Mouse (Mus musculus) kidney, embryonic 16.5 days (tissue): ENCODE data around the gene Grasp. TPM values are rescaled to one million over a fixed set of nuclear protein-coding genes. Genes with fewer than 3 reads are reported as not detected.
A peak's percentile ranks its signal among the peaks of the same experiment; 100 is the strongest.

Experiments
- ATAC-seq: fragments of 200-750 bp; cut with Nextera tagmentation; 2 replicates; pipeline ENCODE4 v1.8.0; 2017; ENCODE audit warnings: moderate TSS enrichment; ENCODE audit not compliant: low FRiP score, low TSS enrichment
- H3K27ac ChIP-seq: fragments of 300-500 bp; sonication (generic); 2 replicates; pipeline ENCODE4 v1.5.1; 2014; ENCODE audit warnings: low read length
- H3K27me3 ChIP-seq: fragments of 300-500 bp; sonication (generic); 2 replicates; pipeline ENCODE4 v1.6.1; 2014; ENCODE audit warnings: low read length, control low read depth, mixed read lengths; ENCODE audit not compliant: insufficient read depth
- H3K36me3 ChIP-seq: fragments of 300-500 bp; sonication (generic); 2 replicates; pipeline ENCODE4 v1.6.1; 2014; ENCODE audit warnings: low read length, control low read depth, mixed read lengths; ENCODE audit not compliant: insufficient read depth
- H3K4me1 ChIP-seq: fragments of 300-500 bp; sonication (generic); 2 replicates; pipeline ENCODE4 v1.6.1; 2014; ENCODE audit warnings: low read length, control low read depth, mixed read lengths; ENCODE audit not compliant: insufficient read depth
- H3K4me2 ChIP-seq: fragments of 300-500 bp; sonication (generic); replicated peaks from 2 replicates; pipeline ENCODE4 v1.6.1; 2014; ENCODE audit warnings: low read depth, low read length
- H3K4me3 ChIP-seq: fragments of 300-500 bp; sonication (generic); 2 replicates; pipeline ENCODE4 v1.5.1; 2014; ENCODE audit warnings: mild to moderate bottlenecking, low read length
- H3K9ac ChIP-seq: fragments of 300-500 bp; sonication (generic); replicated peaks from 2 replicates; pipeline ENCODE4 v1.6.1; 2014; ENCODE audit warnings: low read length
- H3K9me3 ChIP-seq: fragments of 300-500 bp; sonication (generic); 2 replicates; pipeline ENCODE4 v1.6.1; 2016; ENCODE audit warnings: low read length, control low read depth
- WGBS: fragments of 180-500 bp; shearing (Covaris S2); extraction: QIAGEN DNeasy Blood & Tissue Kit; methylation state at CpG from one replicate; pipeline ENCODE4 v1.1.7; 2014; 5-methylcytosine and 5-hydroxymethylcytosine counted together
- polyA plus RNA-seq: library from polyadenylated mRNA; unstranded; fragments of >200 nt; fragmentation: Nextera tagmentation; extraction: Ambion mirVana; gene quantifications from 2 replicates; pipeline ENCODE4 v1.2.1, GENCODE M21; 2015

Gene Grasp
- 3.2 and 3.4 TPM in 2 replicates for polyA plus RNA-seq

DNA sequence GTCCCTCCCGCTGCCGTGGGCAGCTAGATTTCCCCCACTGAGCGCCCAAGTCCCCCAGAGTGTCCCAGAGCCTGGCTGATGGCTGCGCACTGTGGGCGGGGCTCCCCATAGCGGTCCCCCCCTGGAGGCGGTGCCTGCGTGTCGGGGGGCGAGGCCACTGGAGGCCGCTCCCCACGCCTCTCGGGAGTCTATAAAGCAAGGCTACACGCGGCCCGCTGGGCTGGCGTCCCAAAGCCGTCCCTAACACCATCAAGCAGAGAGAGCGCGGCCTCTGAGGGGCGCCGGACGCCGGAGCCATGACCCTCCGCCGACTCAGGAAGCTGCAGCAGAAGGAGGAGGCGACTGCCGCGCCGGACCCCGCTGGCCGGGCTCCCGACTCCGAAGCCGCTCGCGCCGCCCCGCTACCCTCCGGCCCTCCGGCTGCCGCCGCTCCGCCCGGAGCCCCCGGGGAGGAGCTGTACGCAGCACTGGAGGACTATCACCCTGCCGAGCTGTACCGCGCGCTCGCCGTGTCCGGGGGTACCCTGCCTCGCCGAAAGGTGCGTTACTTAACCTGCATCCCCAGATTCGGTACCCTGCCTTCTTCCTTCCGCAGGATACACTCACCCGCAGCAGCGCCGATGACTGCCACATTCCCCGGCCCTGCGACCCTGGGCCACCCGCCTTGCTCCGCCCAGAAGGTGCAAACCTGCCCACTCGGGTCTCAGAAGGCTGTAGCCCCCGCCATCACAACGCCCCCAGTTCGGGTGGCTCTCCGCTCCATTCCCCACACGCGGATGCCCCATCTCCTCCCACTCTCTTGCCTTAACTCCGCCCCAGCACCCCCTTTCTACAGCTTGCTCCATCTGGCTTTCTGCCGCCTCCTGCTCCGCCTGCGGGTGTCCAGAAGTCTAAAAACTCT is at the start of gene Grasp:
Gene Grasp (plus strand): TSS at position 183 of the 901 bp plus-strand sequence.
- peaks cover 18% of the 10 kb centered on the region for H3K27me3 ChIP-seq
- peaks cover 57% of the 10 kb centered on the region for H3K4me1 ChIP-seq
- H3K9ac ChIP-seq: peak within 1 kb of the TSS; percentile 77
- ATAC-seq: peak; percentile 89
- peak within 1 kb of the TSS; percentile 91 for H3K4me2 ChIP-seq
- H3K36me3 ChIP-seq: peaks cover 3% of the 10 kb centered on the region; the same call in 1 of the 2 replicates
- under 1% methylated on average over 70 of the region's 77 CpGs for WGBS
- H3K4me3 ChIP-seq: peak within 1 kb of the TSS; percentile 76
- H3K27ac ChIP-seq: peak within 1 kb of the TSS; percentile 85
- no peaks in the 10 kb centered on the region for H3K9me3 ChIP-seq

DNA sequence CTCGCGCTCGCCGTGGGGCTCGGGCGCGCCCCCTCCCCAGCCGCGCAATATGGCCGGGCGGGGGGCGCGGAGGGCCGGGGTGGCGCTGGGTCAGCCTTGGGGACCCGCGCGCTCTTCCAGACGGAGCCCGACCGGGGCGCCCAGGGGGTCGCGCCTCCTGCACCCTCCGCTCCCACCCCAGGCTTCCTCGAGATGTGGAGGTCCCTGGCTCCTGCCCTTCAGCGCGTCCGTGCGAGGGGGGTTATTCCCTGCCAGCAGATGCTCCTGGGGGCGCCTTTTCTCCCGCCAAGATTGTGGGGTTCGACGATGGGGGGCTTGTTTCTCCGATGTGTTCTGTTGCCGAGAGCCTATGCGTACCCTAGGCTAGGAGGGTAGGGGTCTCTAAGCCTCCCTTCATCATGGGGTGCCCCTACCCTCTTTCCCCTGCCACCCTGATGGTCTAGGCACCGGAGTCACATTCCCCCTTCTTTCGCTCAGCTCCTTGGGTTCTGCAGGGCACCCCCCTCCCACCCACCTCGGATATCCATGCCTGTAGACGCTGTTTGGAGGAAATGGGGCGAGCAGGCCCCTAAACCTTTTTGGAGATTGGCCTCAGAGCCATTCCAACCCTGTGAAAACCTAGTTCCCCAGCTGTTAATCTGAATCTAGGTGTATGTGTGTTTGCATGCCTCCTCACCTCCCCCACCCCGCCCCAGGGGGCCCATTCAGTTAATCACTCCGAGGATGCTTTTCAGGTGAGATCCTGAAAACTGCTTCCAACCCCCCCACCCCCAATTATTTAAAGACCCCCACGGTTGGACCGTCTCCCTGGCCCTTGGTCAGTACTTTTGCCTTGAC is 49.5 kb upstream of the Grasp start:
- ATAC-seq: peak; percentile 60
- H3K27ac ChIP-seq: peak overlapping the region; percentile 55
- H3K9ac ChIP-seq: peak overlapping the region; percentile 96
- no peaks in the 10 kb centered on the region for H3K36me3 ChIP-seq
- H3K27me3 ChIP-seq: no peaks in the 10 kb centered on the region
- peaks cover 33% of the 10 kb centered on the region for H3K4me1 ChIP-seq
- H3K4me3 ChIP-seq: peak overlapping the region; percentile 83
- WGBS: under 1% methylated on average over 27 of the region's 46 CpGs
- peak overlapping the region; percentile 94 for H3K4me2 ChIP-seq
- no peaks in the 10 kb centered on the region for H3K9me3 ChIP-seq

DNA sequence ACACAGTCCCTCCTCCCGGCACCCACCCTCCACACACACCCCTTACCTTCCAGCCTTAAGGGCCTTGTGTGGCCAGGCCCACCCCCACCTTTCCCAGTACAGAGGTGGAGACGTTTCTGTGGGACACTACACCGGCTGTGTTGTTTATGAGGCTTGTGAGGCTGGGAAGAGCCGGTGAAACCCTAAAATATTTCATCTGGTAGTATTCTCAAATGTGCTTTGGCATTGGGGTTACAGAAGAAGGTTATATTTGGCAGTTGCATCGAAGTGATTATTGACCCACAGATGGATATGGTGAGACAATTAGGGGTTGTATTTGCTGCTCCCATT is 48.9 kb upstream of the Grasp start:
- Histone ChIP-seq H3K4me1 (peaks cover 37% of the 10 kb centered on the region), H3K4me3 (peak overlapping the region; percentile 83), H3K9ac (peak overlapping the region; percentile 96), H3K36me3 (no peaks in the 10 kb centered on the region), H3K9me3 (no peaks in the 10 kb centered on the region), H3K27me3 (no peaks in the 10 kb centered on the region), H3K4me2 (peak overlapping the region; percentile 94), H3K27ac (no peak overlapping the region)
- ATAC-seq: no peak
- 7% methylated on average over 5 of the region's 5 CpGs for WGBS

DNA sequence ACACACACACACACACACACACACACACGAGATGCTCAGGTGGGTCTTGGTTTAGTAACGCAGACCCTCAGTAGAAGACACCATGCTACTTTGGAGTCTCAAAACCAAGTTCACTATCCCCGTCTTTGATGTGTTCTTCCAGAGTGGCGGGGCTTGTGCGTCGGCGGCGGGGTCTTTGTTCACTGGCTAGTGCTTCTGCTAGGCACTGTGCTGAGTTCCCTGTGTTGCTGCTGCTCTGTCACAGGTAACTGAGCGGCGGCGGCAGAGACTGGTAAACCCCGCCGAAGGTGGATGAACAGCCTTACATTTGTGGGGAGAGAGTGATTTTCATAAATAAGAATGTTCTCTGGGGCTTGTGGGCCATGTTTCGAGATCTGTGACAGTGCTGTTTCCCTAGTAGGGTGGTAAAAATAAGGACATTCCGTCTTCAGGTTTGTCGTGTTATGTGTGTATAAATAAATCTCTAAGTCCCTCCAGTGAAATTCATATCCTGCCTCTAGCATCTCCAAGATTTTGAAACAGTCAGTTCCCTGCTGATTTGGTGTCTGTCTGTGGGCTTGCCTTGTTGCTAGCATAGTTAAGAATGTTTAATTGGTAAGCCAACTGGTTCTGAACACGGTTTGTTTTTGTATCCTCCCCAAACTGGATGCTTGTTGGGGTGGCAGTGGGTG is 48.2 kb upstream of the Grasp start:
- Histone ChIP-seq H3K9ac (peak overlapping the region; percentile 96), H3K36me3 (no peaks in the 10 kb centered on the region), H3K4me3 (peak overlapping the region; percentile 83), H3K4me1 (peaks cover 43% of the 10 kb centered on the region), H3K27ac (peak overlapping the region; percentile 15; the same call in 1 of the 2 replicates), H3K27me3 (no peaks in the 10 kb centered on the region), H3K9me3 (no peaks in the 10 kb centered on the region), H3K4me2 (peak overlapping the region; percentile 94)
- 20% methylated on average over 17 of the region's 17 CpGs for WGBS
- no peak for ATAC-seq

DNA sequence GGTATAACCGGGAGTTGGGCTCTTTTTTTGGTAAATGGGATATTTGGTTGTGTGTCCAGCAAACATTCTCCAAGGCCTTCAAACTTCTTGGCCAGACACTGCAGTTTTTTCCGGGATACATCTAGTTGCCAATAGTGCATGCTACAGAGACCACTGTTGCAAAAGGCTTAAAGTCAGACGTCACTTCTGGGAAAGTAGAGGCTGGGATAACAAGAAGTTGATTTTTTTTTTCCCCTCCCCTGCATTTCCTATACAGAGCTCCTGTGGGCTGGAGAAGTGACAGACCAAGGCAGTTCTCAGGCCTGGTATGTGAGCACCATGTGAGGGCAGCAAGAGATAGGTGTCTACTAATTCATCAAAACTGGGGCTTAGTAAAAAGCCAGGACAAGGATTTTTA is 47.7 kb upstream of the Grasp start:
- Histone ChIP-seq H3K36me3 (no peaks in the 10 kb centered on the region), H3K27me3 (no peaks in the 10 kb centered on the region), H3K4me2 (peak overlapping the region; percentile 94; the same call in 1 of the 2 replicates), H3K4me1 (peaks cover 48% of the 10 kb centered on the region), H3K4me3 (no peak overlapping the region), H3K9me3 (no peaks in the 10 kb centered on the region), H3K27ac (peak overlapping the region; percentile 15; the same call in 1 of the 2 replicates), H3K9ac (peak overlapping the region; percentile 96; the same call in 1 of the 2 replicates)
- 53% methylated on average over 3 of the region's 3 CpGs for WGBS
- ATAC-seq: no peak

DNA sequence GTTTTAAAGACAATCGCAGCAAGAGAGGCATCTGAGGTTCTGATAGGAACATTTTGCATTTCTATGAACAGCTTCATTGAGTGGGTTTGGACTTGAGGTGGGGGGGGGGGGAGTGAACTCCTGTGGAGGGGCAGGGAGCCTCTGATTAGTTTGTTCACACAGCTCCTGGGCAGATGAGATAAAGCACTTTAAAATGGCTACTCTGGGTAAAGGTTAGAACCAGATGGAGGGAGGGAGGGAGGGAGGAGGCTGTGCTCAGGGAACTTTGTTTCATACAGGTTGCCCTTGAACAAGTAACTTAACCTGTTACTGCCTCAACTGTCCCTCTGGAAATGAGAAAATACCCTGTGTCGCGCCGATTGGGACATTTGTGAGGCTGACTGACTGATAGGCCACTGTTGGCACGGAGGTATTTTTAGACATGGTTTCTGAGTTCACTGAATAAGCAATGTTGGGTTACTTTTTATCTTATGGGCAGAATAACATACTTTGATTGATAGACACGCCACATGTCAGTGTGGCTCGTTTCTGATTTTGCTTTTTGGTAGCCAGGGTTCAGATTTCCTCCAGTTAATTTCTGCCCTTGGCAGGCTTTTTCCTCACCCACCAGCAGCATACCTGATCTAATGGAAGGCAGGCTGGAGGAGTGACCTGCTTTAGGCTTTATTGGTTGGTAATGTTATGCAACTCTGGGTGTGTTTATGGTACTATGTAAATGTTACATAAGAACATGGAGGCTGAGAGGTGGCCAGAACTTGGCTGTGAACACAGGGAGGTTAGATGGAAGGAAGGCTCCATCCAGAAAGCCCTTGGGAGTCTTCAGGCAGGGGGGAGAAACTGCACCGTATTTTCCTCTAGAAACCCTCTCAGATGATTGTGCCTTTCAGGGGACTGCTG is 46.9 kb upstream of the Grasp start:
- Histone ChIP-seq H3K9ac (no peak overlapping the region), H3K27me3 (no peaks in the 10 kb centered on the region), H3K27ac (no peak overlapping the region), H3K4me1 (peaks cover 56% of the 10 kb centered on the region), H3K4me3 (no peak overlapping the region), H3K4me2 (no peak overlapping the region), H3K36me3 (no peaks in the 10 kb centered on the region), H3K9me3 (no peaks in the 10 kb centered on the region)
- WGBS: 60% methylated on average over 8 of the region's 8 CpGs
- no peak for ATAC-seq

DNA sequence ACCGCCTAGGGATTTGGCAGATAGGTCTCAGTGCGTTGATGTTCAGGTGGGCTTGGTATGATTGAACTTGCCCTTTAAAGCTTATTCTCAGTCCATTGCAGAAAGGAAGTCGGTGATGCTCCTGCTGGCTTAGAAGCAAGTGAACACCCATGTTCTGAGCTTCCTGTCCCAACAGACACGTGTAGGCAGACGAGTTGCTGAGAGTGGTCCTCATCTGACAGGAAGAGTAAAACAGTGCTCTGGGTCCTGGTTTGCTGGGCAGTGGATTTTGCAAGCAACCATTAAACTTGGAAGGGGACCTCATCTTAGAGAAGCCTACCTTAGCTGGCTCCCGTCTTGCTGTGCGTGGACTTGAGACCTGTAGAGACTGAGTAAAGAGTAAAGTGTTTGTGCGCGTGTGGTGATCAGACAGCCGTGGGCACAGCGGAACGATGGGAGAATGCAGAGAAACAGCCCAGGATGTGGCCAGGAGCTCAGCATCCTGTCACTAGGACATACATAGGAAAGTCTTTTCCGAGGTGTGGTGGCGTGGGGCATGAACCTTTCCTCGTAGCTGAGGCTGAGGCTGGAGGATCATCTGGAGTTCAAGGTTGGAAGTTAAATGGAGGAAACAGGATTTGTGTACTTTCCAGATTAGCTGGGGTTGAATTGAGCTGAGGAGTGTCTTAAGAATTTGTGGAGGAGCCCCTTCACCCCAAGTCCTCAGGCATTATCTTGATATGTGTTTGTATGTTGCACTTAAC is 43.5 kb upstream of the Grasp start:
- H3K27ac ChIP-seq: no peak overlapping the region
- no peak overlapping the region for H3K9ac ChIP-seq
- no peak for ATAC-seq
- H3K4me2 ChIP-seq: no peak overlapping the region
- H3K4me1 ChIP-seq: peaks cover 59% of the 10 kb centered on the region
- H3K36me3 ChIP-seq: no peaks in the 10 kb centered on the region
- H3K4me3 ChIP-seq: no peak overlapping the region
- no peaks in the 10 kb centered on the region for H3K27me3 ChIP-seq
- 64% methylated on average over 15 of the region's 15 CpGs for WGBS
- H3K9me3 ChIP-seq: no peaks in the 10 kb centered on the region

DNA sequence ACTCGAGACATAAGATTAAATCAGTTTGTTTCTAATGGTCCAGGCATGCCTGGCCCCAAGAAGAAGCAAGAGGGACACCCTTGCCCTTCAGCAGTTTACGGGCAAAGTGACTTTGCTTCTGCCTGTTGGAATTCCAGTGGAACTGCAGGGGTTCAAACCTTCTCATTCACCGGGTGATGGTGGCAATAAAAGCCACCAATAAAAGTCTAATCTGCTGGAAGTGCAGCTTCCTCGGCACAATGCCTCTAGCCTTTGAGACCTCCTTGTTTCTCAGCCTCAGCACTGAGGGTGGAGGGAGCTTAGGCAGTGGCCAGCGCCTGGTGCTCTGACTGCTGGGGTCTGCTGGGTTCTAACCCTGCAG is 42.9 kb upstream of the Grasp start:
- H3K27me3 ChIP-seq: no peaks in the 10 kb centered on the region
- H3K27ac ChIP-seq: peak overlapping the region; percentile 19; the same call in 1 of the 2 replicates
- no peak overlapping the region for H3K4me3 ChIP-seq
- ATAC-seq: no peak
- H3K4me1 ChIP-seq: peaks cover 53% of the 10 kb centered on the region
- no peak overlapping the region for H3K9ac ChIP-seq
- H3K36me3 ChIP-seq: no peaks in the 10 kb centered on the region; the same call in 1 of the 2 replicates
- H3K4me2 ChIP-seq: no peak overlapping the region
- H3K9me3 ChIP-seq: no peaks in the 10 kb centered on the region
- 27% methylated on average over 5 of the region's 5 CpGs for WGBS
